Mouse (Mus musculus): ENCODE measurements around the gene Ccdc190. TPM values are rescaled to one million over a fixed set of nuclear protein-coding genes. Genes with fewer than 3 reads are reported as not detected.

Gene Ccdc190
- polyA plus RNA-seq (2016; fragmentation: Nextera tagmentation; extraction: Ambion mirVana) = not detected in 2 replicates

- no peak within 1 kb of the TSS; the same call in 1 of the 2 replicates for H3K4me3 ChIP-seq (replicated peaks)
- no peak within 1 kb of the TSS for H3K27ac ChIP-seq
- WGBS = 27% methylated on average over 12 of the region's 12 CpGs
- no peaks in the 10 kb centered on the region for H3K36me3 ChIP-seq
- H3K9ac ChIP-seq (replicated peaks) = 0 out of 2 replicates have a peak within 1 kb of the TSS, but pooled peaks have one; percentile 4
- peaks cover 4% of the 10 kb centered on the region; the same call in 1 of the 2 replicates for H3K27me3 ChIP-seq
- H3K9me3 ChIP-seq = no peaks in the 10 kb centered on the region
- peak within 1 kb of the TSS; percentile 44 for H3K4me2 ChIP-seq
- ATAC-seq (ENCODE audit: insufficient number of reproducible peaks, insufficient read depth, low FRiP score, low TSS enrichment, low read depth) = no peak
- no peaks in the 10 kb centered on the region for H3K4me1 ChIP-seq (replicated peaks)
Observed at GRCm38 (mm10) chr1:169928454-169928971, at the start of gene Ccdc190. Gene Ccdc190 (plus strand): TSS chr1:169928648.

DNA sequence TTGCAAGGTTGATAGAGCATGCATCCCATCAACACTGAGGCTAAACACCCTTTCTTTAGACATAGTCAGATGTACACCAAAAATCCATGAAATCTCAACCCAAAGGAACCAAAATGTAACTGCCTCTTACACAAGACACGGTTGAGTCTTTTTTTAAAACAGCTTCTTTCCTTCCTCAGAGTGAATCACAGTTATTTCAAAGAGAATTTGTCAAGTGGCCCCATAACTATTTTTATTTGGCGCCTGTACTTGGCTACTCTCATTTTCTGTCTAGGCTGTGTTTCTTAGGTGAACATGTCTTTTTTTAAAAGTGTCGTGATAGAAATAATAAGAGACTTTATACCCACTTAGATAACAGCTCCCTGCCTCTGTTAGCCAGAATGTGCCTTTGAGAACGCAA is 49.4 kb upstream of the Ccdc190 start:
- no peaks in the 10 kb centered on the region for H3K9me3 ChIP-seq
- no peak for ATAC-seq (ENCODE audit: insufficient number of reproducible peaks, insufficient read depth, low FRiP score, low TSS enrichment, low read depth)
- H3K4me3 ChIP-seq (replicated peaks) = no peak overlapping the region
- H3K36me3 ChIP-seq = no peaks in the 10 kb centered on the region
- no peak overlapping the region for H3K27ac ChIP-seq
- H3K9ac ChIP-seq (replicated peaks) = no peak overlapping the region
- H3K27me3 ChIP-seq = no peaks in the 10 kb centered on the region
- WGBS = 87% methylated on average over 4 of the region's 4 CpGs
- H3K4me2 ChIP-seq = no peak overlapping the region
- no peaks in the 10 kb centered on the region for H3K4me1 ChIP-seq (replicated peaks)

- H3K4me3 ChIP-seq (replicated peaks) = no peak overlapping the region
- no peak for ATAC-seq (ENCODE audit: insufficient number of reproducible peaks, insufficient read depth, low FRiP score, low TSS enrichment, low read depth)
- no peaks in the 10 kb centered on the region for H3K36me3 ChIP-seq
- H3K9ac ChIP-seq (replicated peaks) = no peak overlapping the region
- H3K4me2 ChIP-seq = no peak overlapping the region
- no peaks in the 10 kb centered on the region for H3K9me3 ChIP-seq
- H3K27me3 ChIP-seq = no peaks in the 10 kb centered on the region
- no peak overlapping the region for H3K27ac ChIP-seq
- WGBS = 84% methylated on average over 5 of the region's 5 CpGs
- no peaks in the 10 kb centered on the region for H3K4me1 ChIP-seq (replicated peaks)
Observed at GRCm38 (mm10) chr1:169880181-169880580, 48.3 kb upstream of the Ccdc190 start.

GRCm38 (mm10) chr1:169883081-169883565 is 45.3 kb upstream of the Ccdc190 start:
- Histone ChIP-seq H3K36me3 (no peaks in the 10 kb centered on the region), H3K4me2 (no peak overlapping the region), H3K4me1 (replicated peaks) (no peaks in the 10 kb centered on the region), H3K27ac (no peak overlapping the region), H3K9me3 (no peaks in the 10 kb centered on the region), H3K9ac (replicated peaks) (no peak overlapping the region), H3K27me3 (no peaks in the 10 kb centered on the region), H3K4me3 (replicated peaks) (no peak overlapping the region)
- ATAC-seq (ENCODE audit: insufficient number of reproducible peaks, insufficient read depth, low FRiP score, low TSS enrichment, low read depth) = no peak
- 80% methylated on average over 5 of the region's 5 CpGs for WGBS

DNA sequence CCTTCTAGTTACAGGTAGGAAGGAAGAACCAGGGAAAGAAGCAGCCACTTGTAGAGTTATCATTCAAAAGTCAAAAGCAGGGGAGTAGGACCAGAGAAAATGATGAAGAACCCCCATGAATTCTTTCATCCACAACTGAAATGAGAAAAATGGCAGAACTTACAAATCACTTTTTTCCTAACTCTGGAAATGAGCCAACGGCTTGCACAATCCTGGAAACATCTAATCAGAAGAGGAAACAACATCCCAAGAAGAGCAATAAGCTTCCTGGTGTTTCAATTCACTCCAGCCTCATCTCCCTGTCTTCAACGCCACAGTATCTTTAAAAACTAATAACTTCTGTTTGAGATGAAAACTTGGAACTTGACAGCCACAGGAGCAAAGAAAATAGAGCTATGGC is 39.2 kb upstream of the Ccdc190 start:
- Histone ChIP-seq H3K9me3 (no peaks in the 10 kb centered on the region), H3K27me3 (no peaks in the 10 kb centered on the region), H3K4me3 (replicated peaks) (no peak overlapping the region), H3K36me3 (no peaks in the 10 kb centered on the region), H3K9ac (replicated peaks) (no peak overlapping the region), H3K4me2 (no peak overlapping the region), H3K4me1 (replicated peaks) (no peaks in the 10 kb centered on the region), H3K27ac (no peak overlapping the region)
- WGBS = 87% methylated on average over 2 of the region's 2 CpGs
- no peak for ATAC-seq (ENCODE audit: insufficient number of reproducible peaks, insufficient read depth, low FRiP score, low TSS enrichment, low read depth)

GRCm38 (mm10) chr1:169893976-169894375 is 34.5 kb upstream of the Ccdc190 start:
- Histone ChIP-seq H3K9me3 (no peaks in the 10 kb centered on the region), H3K9ac (replicated peaks) (no peak overlapping the region), H3K4me3 (replicated peaks) (no peak overlapping the region), H3K27me3 (no peaks in the 10 kb centered on the region), H3K4me1 (replicated peaks) (no peaks in the 10 kb centered on the region), H3K4me2 (no peak overlapping the region), H3K36me3 (no peaks in the 10 kb centered on the region), H3K27ac (no peak overlapping the region)
- ATAC-seq (ENCODE audit: insufficient number of reproducible peaks, insufficient read depth, low FRiP score, low TSS enrichment, low read depth) = no peak
- 86% methylated on average over 2 of the region's 2 CpGs for whole genome bisulfite sequencing

GRCm38 (mm10) chr1:169895686-169896085 is 32.8 kb upstream of the Ccdc190 start:
- no peak for ATAC-seq (ENCODE audit: insufficient number of reproducible peaks, insufficient read depth, low FRiP score, low TSS enrichment, low read depth)
- H3K36me3 ChIP-seq = no peaks in the 10 kb centered on the region
- no peak overlapping the region for H3K4me2 ChIP-seq
- H3K27me3 ChIP-seq = no peaks in the 10 kb centered on the region
- WGBS = 77% methylated on average over 1 of the region's 1 CpGs
- no peak overlapping the region for H3K27ac ChIP-seq
- H3K4me1 ChIP-seq (replicated peaks) = no peaks in the 10 kb centered on the region
- no peak overlapping the region for H3K9ac ChIP-seq (replicated peaks)
- no peak overlapping the region for H3K4me3 ChIP-seq (replicated peaks)
- H3K9me3 ChIP-seq = no peaks in the 10 kb centered on the region

GRCm38 (mm10) chr1:169897916-169898315 is 30.5 kb upstream of the Ccdc190 start:
- 58% methylated on average over 1 of the region's 1 CpGs for WGBS
- Histone ChIP-seq H3K36me3 (no peaks in the 10 kb centered on the region), H3K9me3 (no peaks in the 10 kb centered on the region), H3K4me3 (replicated peaks) (no peak overlapping the region), H3K27ac (no peak overlapping the region), H3K27me3 (no peaks in the 10 kb centered on the region), H3K9ac (replicated peaks) (no peak overlapping the region), H3K4me1 (replicated peaks) (no peaks in the 10 kb centered on the region), H3K4me2 (no peak overlapping the region)
- no peak for ATAC-seq (ENCODE audit: insufficient number of reproducible peaks, insufficient read depth, low FRiP score, low TSS enrichment, low read depth)

DNA sequence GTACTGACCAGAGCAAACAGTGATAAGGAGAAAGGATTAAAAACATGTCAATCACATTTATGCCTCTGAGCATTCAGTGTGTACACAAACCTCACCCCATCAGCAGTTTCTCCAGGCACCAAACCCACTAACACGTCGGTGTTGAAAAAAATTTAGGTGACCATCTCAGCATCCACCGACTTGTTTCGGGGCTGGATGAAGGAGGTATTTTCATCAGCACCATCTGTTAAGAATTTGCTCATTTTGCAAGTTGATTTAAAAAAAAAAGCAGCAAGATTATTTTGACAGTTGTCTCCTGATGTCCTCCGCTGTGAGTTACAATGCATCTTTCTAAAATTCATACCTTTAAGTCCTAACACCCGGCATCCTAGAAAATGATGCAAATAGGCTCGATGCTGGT is 29.8 kb upstream of the Ccdc190 start:
- Histone ChIP-seq H3K27ac (no peak overlapping the region), H3K4me1 (replicated peaks) (no peaks in the 10 kb centered on the region), H3K4me3 (replicated peaks) (no peak overlapping the region), H3K9ac (replicated peaks) (no peak overlapping the region), H3K4me2 (no peak overlapping the region), H3K27me3 (no peaks in the 10 kb centered on the region), H3K36me3 (no peaks in the 10 kb centered on the region), H3K9me3 (no peaks in the 10 kb centered on the region)
- WGBS = 79% methylated on average over 7 of the region's 7 CpGs
- no peak for ATAC-seq (ENCODE audit: insufficient number of reproducible peaks, insufficient read depth, low FRiP score, low TSS enrichment, low read depth)

GRCm38 (mm10) chr1:169900771-169901336 is 27.6 kb upstream of the Ccdc190 start:
- peaks cover 5% of the 10 kb centered on the region; the same call in 1 of the 2 replicates for H3K4me1 ChIP-seq (replicated peaks)
- no peaks in the 10 kb centered on the region for H3K36me3 ChIP-seq
- H3K4me3 ChIP-seq (replicated peaks) = no peak overlapping the region
- no peak overlapping the region for H3K4me2 ChIP-seq
- H3K9ac ChIP-seq (replicated peaks) = no peak overlapping the region
- H3K27ac ChIP-seq = no peak overlapping the region
- no peaks in the 10 kb centered on the region for H3K9me3 ChIP-seq
- no peak for ATAC-seq (ENCODE audit: insufficient number of reproducible peaks, insufficient read depth, low FRiP score, low TSS enrichment, low read depth)
- WGBS = 92% methylated on average over 3 of the region's 3 CpGs
- no peaks in the 10 kb centered on the region for H3K27me3 ChIP-seq

DNA sequence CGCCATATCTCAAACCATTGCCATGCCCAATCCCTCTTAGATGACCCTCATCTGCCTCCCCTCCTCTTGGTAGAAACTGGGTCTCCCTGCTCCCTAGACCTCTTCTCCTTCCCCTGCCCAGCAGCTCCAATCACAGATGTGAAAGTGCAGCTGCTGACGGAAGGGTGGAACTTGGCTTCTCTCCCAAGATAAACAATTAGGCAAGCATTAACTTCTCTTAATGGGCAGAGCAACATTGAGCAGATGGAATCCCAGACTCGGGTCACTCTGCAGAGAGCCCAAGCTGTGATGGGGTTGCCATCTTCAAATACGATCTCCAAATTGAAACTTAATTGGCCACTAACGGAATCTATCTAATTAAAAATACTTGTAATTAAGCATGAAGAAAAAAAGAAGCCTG is 19.3 kb upstream of the Ccdc190 start:
- no peak overlapping the region for H3K4me2 ChIP-seq
- H3K9me3 ChIP-seq = 0 out of 2 replicates have a peak, but pooled peaks cover 3% of the 10 kb centered on the region
- H3K4me1 ChIP-seq (replicated peaks) = peaks cover 8% of the 10 kb centered on the region; the same call in 1 of the 2 replicates
- no peaks in the 10 kb centered on the region for H3K36me3 ChIP-seq
- ATAC-seq (ENCODE audit: insufficient number of reproducible peaks, insufficient read depth, low FRiP score, low TSS enrichment, low read depth) = no peak
- no peak overlapping the region for H3K4me3 ChIP-seq (replicated peaks)
- WGBS = 78% methylated on average over 5 of the region's 5 CpGs
- H3K27me3 ChIP-seq = no peaks in the 10 kb centered on the region
- H3K9ac ChIP-seq (replicated peaks) = no peak overlapping the region
- no peak overlapping the region for H3K27ac ChIP-seq

DNA sequence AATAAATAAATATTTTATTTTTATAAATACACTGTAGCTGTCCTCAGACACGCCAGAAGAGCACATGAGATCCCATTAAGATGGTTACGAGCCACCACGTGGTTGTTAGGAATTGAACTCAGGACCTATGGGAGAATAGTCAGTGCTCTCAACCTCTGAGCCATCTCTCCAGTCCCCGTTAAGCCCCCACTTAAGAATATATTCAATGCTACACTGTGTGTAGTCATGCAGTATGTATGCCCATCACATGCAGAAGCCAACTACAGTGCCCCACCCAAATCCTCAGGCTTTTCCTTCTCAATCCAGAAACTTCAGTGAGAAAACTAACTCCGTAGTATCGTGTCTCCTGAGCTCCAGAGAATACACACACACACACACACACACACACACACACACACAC is 18.8 kb upstream of the Ccdc190 start:
- ATAC-seq (ENCODE audit: insufficient number of reproducible peaks, insufficient read depth, low FRiP score, low TSS enrichment, low read depth) = no peak
- Histone ChIP-seq H3K9me3 (0 out of 2 replicates have a peak, but pooled peaks cover 3% of the 10 kb centered on the region), H3K4me1 (replicated peaks) (peaks cover 8% of the 10 kb centered on the region; the same call in 1 of the 2 replicates), H3K36me3 (no peaks in the 10 kb centered on the region), H3K4me3 (replicated peaks) (no peak overlapping the region), H3K27ac (no peak overlapping the region), H3K9ac (replicated peaks) (no peak overlapping the region), H3K27me3 (no peaks in the 10 kb centered on the region), H3K4me2 (no peak overlapping the region)
- 81% methylated on average over 6 of the region's 6 CpGs for whole genome bisulfite sequencing
